Comparison of ENCODE assay signal across 8 mouse cellular contexts in the genomic region with DNA sequence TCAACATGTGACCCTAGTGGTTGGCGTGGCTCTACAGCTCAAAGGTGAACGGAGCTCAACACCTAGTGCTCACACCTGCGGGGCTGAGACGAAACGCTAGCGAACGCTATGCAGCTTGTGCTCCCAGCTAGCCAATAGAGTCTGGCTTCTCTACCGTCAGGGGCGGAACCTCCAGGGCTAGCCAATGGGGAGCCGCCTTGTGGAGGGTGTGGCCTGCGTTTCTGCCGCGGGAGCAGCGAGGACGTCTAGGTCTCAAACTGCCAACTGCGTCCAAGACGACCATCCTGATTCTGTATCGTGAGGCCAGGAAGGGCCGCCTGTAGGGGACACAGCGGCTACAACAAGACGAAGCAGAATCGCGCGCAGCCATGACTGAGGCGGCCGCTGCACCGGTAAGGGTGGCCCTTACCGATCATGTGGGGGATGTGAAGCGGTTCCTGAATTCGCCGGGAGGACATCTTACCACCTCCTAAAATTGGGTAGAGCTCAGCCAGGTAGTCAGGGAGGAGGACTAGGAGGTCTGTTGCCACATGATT. TPM values are rescaled to one million over a fixed set of nuclear protein-coding genes. Genes with fewer than 3 reads are reported as not detected.
DNase-seq lines count a peak whose midpoint lies in the region; ATAC-seq and TF ChIP-seq lines count a peak whose summit lies in the region.

Gene Zfp956 (plus strand): TSS at position 200 of the 536 bp plus-strand sequence.

- peak within 1 kb of the TSS; percentile 82 for H3K4me3 ChIP-seq in ES-Bruce4 (ENCODE audit: low read depth, low read length)
- H3K4me3 ChIP-seq in forebrain, embryonic 13.5 days = peak within 1 kb of the TSS; percentile 77
- H3K4me3 ChIP-seq in liver, postnatal 0 days (ENCODE audit: low read depth, low read length) = peak within 1 kb of the TSS; percentile 67
- H3K4me3 ChIP-seq in neural tube, embryonic 14.5 days (ENCODE audit: low read depth, low read length) = peak within 1 kb of the TSS; percentile 68

- ATAC-seq in cerebellum, adult (ENCODE audit: insufficient number of reproducible peaks, low FRiP score, low TSS enrichment) = peak; percentile 99
- ATAC-seq in forebrain, embryonic 13.5 days = peak; percentile 100
- ATAC-seq in liver, postnatal 0 days = peak; percentile 99
- peak; percentile 100 for ATAC-seq in neural tube, embryonic 14.5 days (ENCODE audit: low read depth)

- peak within 1 kb of the TSS; percentile 83 for H3K4me2 ChIP-seq in forebrain, embryonic 13.5 days
- peak within 1 kb of the TSS; percentile 97 for H3K4me2 ChIP-seq in liver, postnatal 0 days (ENCODE audit: low read depth, low read length)
- H3K4me2 ChIP-seq in neural tube, embryonic 14.5 days (ENCODE audit: low read depth, low read length) = peak within 1 kb of the TSS; percentile 61

- peak; percentile 96 for DNase-seq in heart, postnatal 10 days
- peak; percentile 85 for DNase-seq in large intestine, adult 2 months (ENCODE audit: low read depth, low spot score)
- DNase-seq in liver, postnatal 0 days = peak; percentile 95
- DNase-seq in testis, postnatal 10 days (ENCODE audit: low spot score) = peak; percentile 94

- H3K36me3 ChIP-seq in ES-Bruce4 (ENCODE audit: control insufficient read depth, insufficient read depth, low read length, poor library complexity, severe bottlenecking) = peaks cover 15% of the 10 kb centered on the region
- H3K36me3 ChIP-seq in forebrain, embryonic 13.5 days (ENCODE audit: poor library complexity, severe bottlenecking) = peaks cover 19% of the 10 kb centered on the region
- 0 out of 2 replicates have a peak, but pooled peaks cover 5% of the 10 kb centered on the region for H3K36me3 ChIP-seq in liver, postnatal 0 days (replicated peaks; ENCODE audit: insufficient read depth, low read length)
- no peaks in the 10 kb centered on the region for H3K36me3 ChIP-seq in neural tube, embryonic 14.5 days (ENCODE audit: control insufficient read depth, insufficient read depth, low read length)

- no peak for TF ChIP-seq CTCF in ES-Bruce4 (IDR thresholded peaks at IDR 0.05; ENCODE audit: low read depth, low read length)
- TF ChIP-seq CTCF in liver, postnatal 0 days (IDR thresholded peaks at IDR 0.05; ENCODE audit: low read depth) = peak; percentile 21; the same call in 1 of the 2 replicates

- TF ChIP-seq POLR2A in ES-Bruce4 (IDR thresholded peaks at IDR 0.05; ENCODE audit: insufficient read depth, low read length) = peak; percentile 62

- no peak for TF ChIP-seq EP300 in ES-Bruce4 (IDR thresholded peaks at IDR 0.05; ENCODE audit: insufficient read depth, low read depth, low read length)
- TF ChIP-seq EP300 in liver, postnatal 0 days (IDR thresholded peaks at IDR 0.05; ENCODE audit: low read depth) = no peak

- H3K9ac ChIP-seq in ES-Bruce4 (ENCODE audit: low read depth, poor library complexity, severe bottlenecking) = peak within 1 kb of the TSS; percentile 79
- H3K9ac ChIP-seq in forebrain, embryonic 13.5 days = peak within 1 kb of the TSS; percentile 76
- peak within 1 kb of the TSS; percentile 84 for H3K9ac ChIP-seq in liver, postnatal 0 days (replicated peaks)
- H3K9ac ChIP-seq in neural tube, embryonic 14.5 days (replicated peaks; ENCODE audit: low read depth, low read length) = peak within 1 kb of the TSS; percentile 72

- under 1% methylated on average over 31 of the region's 31 CpGs for WGBS in forebrain, embryonic 13.5 days
- under 1% methylated on average over 31 of the region's 31 CpGs for WGBS in large intestine, adult 2 months
- under 1% methylated on average over 31 of the region's 31 CpGs for WGBS in liver, postnatal 0 days (ENCODE audit: insufficient replicate concordance)
- WGBS in neural tube, embryonic 14.5 days = under 1% methylated on average over 31 of the region's 31 CpGs

- H3K9me3 ChIP-seq in ES-Bruce4 (replicated peaks; ENCODE audit: control insufficient read depth, insufficient read depth, low read length, poor library complexity, severe bottlenecking) = no peaks in the 10 kb centered on the region
- H3K9me3 ChIP-seq in forebrain, embryonic 13.5 days (replicated peaks) = no peaks in the 10 kb centered on the region
- H3K9me3 ChIP-seq in liver, postnatal 0 days (ENCODE audit: low read length) = no peaks in the 10 kb centered on the region
- H3K9me3 ChIP-seq in neural tube, embryonic 14.5 days (ENCODE audit: control insufficient read depth, low read length) = no peaks in the 10 kb centered on the region

- intact Hi-C loops in heart, postnatal 10 days (cut with DNase I) = no loop called here

- no peaks in the 10 kb centered on the region for H3K27me3 ChIP-seq in ES-Bruce4 (ENCODE audit: control insufficient read depth, insufficient read depth, low read length, poor library complexity, severe bottlenecking)
- no peaks in the 10 kb centered on the region for H3K27me3 ChIP-seq in forebrain, embryonic 13.5 days
- H3K27me3 ChIP-seq in liver, postnatal 0 days (ENCODE audit: insufficient read depth, low read length) = no peaks in the 10 kb centered on the region
- H3K27me3 ChIP-seq in neural tube, embryonic 14.5 days (ENCODE audit: control insufficient read depth, insufficient read depth, low read length) = no peaks in the 10 kb centered on the region

- no peaks in the 10 kb centered on the region for H3K4me1 ChIP-seq in ES-Bruce4 (ENCODE audit: control insufficient read depth, insufficient read depth, low read length)
- H3K4me1 ChIP-seq in forebrain, embryonic 13.5 days = peaks cover 18% of the 10 kb centered on the region
- H3K4me1 ChIP-seq in liver, postnatal 0 days (ENCODE audit: insufficient read depth) = peaks cover 13% of the 10 kb centered on the region
- H3K4me1 ChIP-seq in neural tube, embryonic 14.5 days (ENCODE audit: control insufficient read depth, insufficient read depth, low read length) = peaks cover 9% of the 10 kb centered on the region; the same call in 1 of the 2 replicates

- H3K27ac ChIP-seq in ES-Bruce4 (ENCODE audit: insufficient read depth, low read length) = no peak within 1 kb of the TSS
- peak within 1 kb of the TSS; percentile 71 for H3K27ac ChIP-seq in forebrain, embryonic 13.5 days
- peak within 1 kb of the TSS; percentile 65 for H3K27ac ChIP-seq in liver, postnatal 0 days (ENCODE audit: low read depth)
- peak within 1 kb of the TSS; percentile 67 for H3K27ac ChIP-seq in neural tube, embryonic 14.5 days (ENCODE audit: low read depth, low read length)

RNA-seq across cellular contexts. Expression of gene Zfp956, which starts in this region (rescaled TPM):
- 4.5 and 4.7 TPM in 2 replicates for polyA plus RNA-seq in ES-Bruce4 (2011; ENCODE audit: insufficient read depth, insufficient read length, low read depth, missing spikeins)
- polyA plus RNA-seq in forebrain, embryonic 13.5 days (2015; fragmentation: Nextera tagmentation; extraction: Ambion mirVana) = 11.2 and 13.3 TPM in 2 replicates
- total RNA-seq in heart, postnatal 10 days (2021) = 1 to 10 TPM; 1.9 to 2.1 TPM
- polyA plus RNA-seq in large intestine, adult 2 months (2012; rRNA removed) = 8.2 and 10.7 TPM in 2 replicates
- polyA plus RNA-seq in liver, postnatal 0 days (2015; fragmentation: Nextera tagmentation; extraction: Ambion mirVana) = 2.7 TPM in 2 replicates
- 22.2 and 24.0 TPM in 2 replicates for polyA plus RNA-seq in neural tube, embryonic 14.5 days (2014; fragmentation: Nextera tagmentation; extraction: Ambion mirVana)
